Mouse (Mus musculus) cortical plate, adult 2 months (tissue): ENCODE results near the gene Rab15. TPM values are rescaled to one million over a fixed set of nuclear protein-coding genes. Genes with fewer than 3 reads are reported as not detected.

Source experiments
- H3K27ac ChIP-seq: fragments of 200-500 bp; 2 replicates; pipeline ENCODE4 v1.5.1; 2012; ENCODE audit warnings: low read length, control low read depth, inconsistent platforms; ENCODE audit not compliant: insufficient read depth
- H3K4me1 ChIP-seq: fragments of 200-500 bp; 2 replicates; pipeline ENCODE4 v1.6.1; 2011; ENCODE audit warnings: low read length; ENCODE audit not compliant: control insufficient read depth, insufficient read depth
- H3K4me3 ChIP-seq: fragments of 200-500 bp; 2 replicates; pipeline ENCODE4 v1.5.1; 2011; ENCODE audit warnings: mild to moderate bottlenecking, low read length, control low read depth; ENCODE audit not compliant: insufficient read depth
- CTCF ChIP-seq: fragments of 200-500 bp; IDR thresholded peaks from 2 replicates; pipeline ENCODE4 v1.5.1; 2011; ENCODE audit warnings: mild to moderate bottlenecking, control low read depth, low read length; ENCODE audit not compliant: insufficient read depth; ENCODE audit errors: extremely low read depth
- POLR2A ChIP-seq: fragments of 200-500 bp; IDR thresholded peaks from 2 replicates; pipeline ENCODE4 v1.6.1; 2011; ENCODE audit warnings: mild to moderate bottlenecking, low read length, control low read depth; ENCODE audit not compliant: insufficient read depth; ENCODE audit errors: extremely low read depth
- polyA plus RNA-seq: library from polyadenylated mRNA; depleted of rRNA; stranded (reverse); fragments of >200 nt; gene quantifications from 2 replicates; pipeline ENCODE4 v1.2.3, GENCODE M21; 2012; rRNA removed

Gene Rab15
- polyA plus RNA-seq, 1 experiment: 229 TPM

DNA sequence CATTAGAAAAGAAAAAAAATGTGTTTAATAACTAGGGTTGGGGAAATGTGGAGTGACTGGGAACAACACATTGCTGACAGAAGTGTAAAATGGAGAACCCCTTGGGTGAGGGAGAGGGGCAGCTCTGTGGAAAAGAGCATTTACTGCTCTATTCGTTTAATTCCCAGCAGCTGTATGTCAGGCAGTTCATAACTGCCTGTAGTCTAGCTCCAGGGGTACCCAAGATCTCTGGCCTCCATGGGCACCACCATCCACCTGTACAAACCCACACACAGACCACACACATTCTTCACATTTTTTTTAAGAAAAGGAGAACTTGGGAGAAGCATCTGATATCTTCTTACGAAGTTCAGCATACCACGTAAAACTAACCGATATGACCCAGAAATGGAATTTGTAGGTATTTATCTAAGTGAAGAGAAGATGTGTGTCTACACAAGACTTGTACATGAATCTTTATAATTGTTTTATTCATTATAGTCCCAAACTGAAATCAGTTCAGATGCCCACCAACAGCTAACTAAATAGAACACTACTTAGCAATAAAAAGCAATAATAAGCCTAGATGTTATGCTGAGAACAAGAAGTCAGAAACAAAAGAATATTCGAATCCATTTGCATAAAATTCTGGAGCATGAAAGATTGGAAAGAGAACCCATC lies 51.7 kb downstream of the Rab15 start:
- no peak overlapping the region for H3K27ac ChIP-seq
- peaks cover 3% of the 10 kb centered on the region; the same call in 1 of the 2 replicates for H3K4me1 ChIP-seq
- H3K4me3 ChIP-seq: no peak overlapping the region
- TF ChIP-seq POLR2A (no peak), CTCF (no peak)

DNA sequence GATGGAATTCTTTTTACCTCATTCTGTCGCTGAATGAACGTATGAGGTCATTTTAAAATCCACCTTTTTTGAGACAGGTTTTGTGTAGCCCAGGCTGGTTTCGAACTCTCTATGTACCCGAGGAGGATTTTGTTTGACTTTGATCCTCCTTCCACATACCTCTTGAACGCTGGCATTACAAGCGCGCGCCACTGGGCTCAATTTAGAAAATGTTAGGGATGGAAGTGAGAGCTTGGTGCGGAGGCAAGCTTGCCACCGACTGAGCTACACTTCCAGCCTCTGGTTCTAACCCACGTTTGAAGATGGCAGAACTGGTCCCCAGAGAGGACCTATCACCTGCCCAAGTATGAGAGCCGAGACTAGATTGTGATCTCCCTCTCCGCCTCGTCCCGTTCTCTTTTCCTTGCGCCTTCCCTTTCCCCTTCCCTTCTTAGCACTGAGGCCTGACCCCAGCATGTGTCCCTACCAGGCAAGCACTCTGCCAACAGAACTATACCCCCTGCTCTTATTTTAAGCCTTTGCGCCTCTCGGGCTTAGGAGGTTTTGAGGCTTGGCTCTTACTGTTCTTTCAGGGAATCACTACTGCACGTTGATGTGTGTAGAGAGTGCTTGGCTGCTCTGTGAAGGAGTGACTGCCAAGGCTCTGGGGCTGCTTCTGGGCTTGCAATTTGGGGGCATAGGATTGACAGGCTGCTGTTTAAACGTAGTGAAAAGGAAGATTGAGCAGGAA lies 56.6 kb downstream of the Rab15 start:
- peaks cover 3% of the 10 kb centered on the region; the same call in 1 of the 2 replicates for H3K4me1 ChIP-seq
- TF ChIP-seq CTCF (no peak), POLR2A (no peak)
- peak overlapping the region; percentile 76; the same call in 1 of the 2 replicates for H3K27ac ChIP-seq
- H3K4me3 ChIP-seq: peak overlapping the region; percentile 61

DNA sequence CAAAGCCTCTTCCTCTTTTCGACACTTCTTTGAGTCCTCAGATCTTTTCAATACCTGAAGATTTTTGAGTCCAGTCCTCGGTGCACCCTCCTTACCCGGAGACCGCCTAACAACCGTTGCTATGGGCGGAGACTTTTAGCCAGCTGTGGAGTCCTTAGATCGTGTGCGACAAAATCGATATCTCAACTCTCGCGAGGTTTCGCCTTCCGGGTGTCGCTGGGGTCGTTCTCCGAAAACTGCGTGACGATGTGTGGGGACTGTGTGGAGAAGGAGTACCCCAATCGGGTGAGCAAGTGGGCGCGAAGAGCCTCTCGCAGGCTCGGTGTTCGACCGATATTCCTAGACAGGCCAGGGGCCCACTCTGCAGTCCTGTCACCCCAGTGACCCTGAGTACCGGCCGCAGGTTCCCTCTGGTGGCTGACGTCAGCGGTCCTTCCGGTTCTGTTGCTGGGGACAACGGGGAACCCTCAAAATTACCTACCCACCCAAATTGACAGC lies 57.3 kb downstream of the Rab15 start, which contains the start of the genes Churc1 and Fntb:
Gene Churc1 (plus strand): TSS at position 185 of the 498 bp plus-strand sequence.
Gene Fntb (plus strand): TSS at position 236 of the 498 bp plus-strand sequence.
- TF ChIP-seq POLR2A (peak; percentile 82), CTCF (no peak)
- Histone ChIP-seq H3K4me1 (peaks cover 3% of the 10 kb centered on the region; the same call in 1 of the 2 replicates), H3K27ac (peak within 1 kb of the TSS; percentile 76), H3K4me3 (peak within 1 kb of the TSS; percentile 61)

DNA sequence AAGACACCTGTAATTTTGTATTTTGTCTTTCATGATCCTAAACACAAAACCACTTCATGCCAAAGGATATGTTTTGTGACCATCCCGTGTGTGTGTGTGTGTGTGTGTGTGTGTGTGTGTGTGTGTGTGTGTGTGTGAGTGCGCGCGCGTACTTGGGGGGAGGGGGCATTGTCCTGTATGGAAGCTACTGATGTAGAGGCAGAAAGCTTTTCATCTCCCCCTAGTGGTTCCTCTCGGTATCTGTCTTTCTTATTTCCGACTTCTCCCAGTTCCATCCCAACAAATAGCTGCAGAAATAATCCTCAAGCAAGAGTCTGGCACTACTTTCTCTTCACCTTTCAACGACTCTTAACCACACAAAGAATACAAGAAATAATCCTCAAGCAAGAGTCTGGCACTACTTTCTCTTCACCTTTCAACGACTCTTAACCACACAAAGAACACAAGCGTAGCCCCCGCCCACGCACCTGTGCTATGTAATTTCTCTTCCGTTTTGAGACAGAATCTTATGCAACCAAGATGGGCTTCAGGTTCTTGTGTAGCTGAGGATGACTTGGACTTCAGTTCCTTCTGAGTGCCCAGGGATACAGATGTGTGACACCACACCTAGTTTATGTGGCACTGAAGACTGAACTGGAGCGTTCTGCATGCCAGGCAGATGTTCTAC lies 69.9 kb downstream of the Rab15 start:
- Histone ChIP-seq H3K4me1 (no peaks in the 10 kb centered on the region), H3K27ac (no peak overlapping the region), H3K4me3 (no peak overlapping the region)
- TF ChIP-seq CTCF (peak; percentile 42), POLR2A (no peak)

DNA sequence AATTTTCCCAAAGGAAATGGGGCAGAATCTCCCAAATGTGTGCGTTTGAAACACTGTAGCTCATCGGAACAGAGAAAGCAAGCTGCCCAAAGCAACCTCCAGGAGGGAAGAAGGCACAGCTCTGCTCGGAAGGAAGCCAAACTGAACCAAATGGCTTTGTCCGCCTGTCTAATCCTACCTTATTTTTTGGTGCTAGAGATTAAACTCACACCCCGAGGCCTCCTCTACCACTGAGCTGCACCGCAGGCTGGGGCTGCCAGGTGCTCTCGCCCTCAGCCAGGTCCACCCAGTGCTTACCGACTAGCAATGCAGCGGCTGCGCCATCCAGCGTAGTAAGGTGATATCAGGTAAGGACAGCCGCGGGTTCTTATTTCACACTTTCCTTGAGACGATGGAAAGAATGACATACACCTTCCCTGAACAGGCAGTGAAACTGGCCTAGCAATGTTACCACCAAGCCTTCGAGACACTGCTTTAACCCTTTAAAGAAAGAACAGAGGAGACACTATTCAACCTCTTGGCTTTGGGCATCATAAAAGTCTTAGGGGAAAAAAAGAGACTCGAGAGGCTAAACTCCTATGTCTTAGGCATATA lies 71.7 kb downstream of the Rab15 start:
- Histone ChIP-seq H3K27ac (no peak overlapping the region), H3K4me1 (no peaks in the 10 kb centered on the region), H3K4me3 (no peak overlapping the region)
- TF ChIP-seq POLR2A (no peak), CTCF (no peak)

Other genes with a start within 250 kb of the Rab15 start
- gene Sptb, start 112.4 kb downstream of the Rab15 start, polyA plus RNA-seq: 44.6 and 46.9 TPM in 2 replicates
- 96.2 and 101 TPM in 2 replicates for gene Churc1, start 57.4 kb downstream of the Rab15 start, polyA plus RNA-seq
- gene Fntb, start 57.3 kb downstream of the Rab15 start, polyA plus RNA-seq: 31.7 and 32.4 TPM in 2 replicates
- 0.13 and 0.38 TPM in 2 replicates for gene Gpx2, start 27.4 kb downstream of the Rab15 start, polyA plus RNA-seq
- 49.5 and 52.8 TPM in 2 replicates for gene Max, start 139.3 kb upstream of the Rab15 start, polyA plus RNA-seq